Mouse (Mus musculus) layer of hippocampus, adult 9-11 months (tissue): ENCODE results near the gene Hoxc10.

Experiments used
- DNase-seq: peaks from one replicate; pipeline ENCODE4 v3.0.0; 2022

The Hoxc10 gene

DNA sequence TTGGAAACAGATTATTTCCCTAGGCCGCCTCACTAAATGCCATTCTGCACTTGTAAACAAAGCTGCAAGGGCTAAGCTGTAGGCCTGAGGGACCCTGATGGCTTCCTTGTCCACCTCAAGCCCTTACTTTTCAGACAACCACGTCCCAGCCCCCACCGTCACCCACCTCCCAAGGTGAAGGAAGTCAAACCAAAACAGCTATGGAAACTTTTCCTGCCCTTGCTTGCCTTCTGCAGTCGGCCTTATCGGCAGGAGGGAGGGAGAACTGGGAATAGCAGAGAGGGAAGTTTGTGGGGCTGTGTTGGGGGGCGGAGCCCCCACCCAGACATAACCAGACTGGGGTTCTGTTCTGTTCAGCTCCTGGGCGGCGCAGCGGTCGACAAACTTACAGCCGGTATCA lies 25.6 kb downstream of the Hoxc10 start:
- no peak for DNase-seq

DNA sequence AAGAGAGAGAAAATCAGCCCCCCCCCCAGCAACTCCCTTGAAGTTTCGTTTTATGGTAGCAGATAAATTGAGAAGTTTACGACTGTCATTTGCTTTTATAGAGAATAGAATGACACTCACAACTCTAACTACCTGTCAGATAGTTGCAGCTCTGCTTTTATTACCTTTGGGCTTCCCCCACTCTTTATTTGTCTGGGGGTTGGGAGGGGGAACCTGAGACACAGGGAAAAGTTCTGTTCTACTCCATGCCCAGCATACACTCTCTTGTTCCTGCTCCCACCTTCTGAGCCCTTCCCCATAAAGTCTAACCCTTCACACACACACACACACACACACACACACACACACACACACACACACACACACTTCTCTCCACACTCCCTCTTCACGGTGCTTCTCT lies 26.3 kb downstream of the Hoxc10 start:
- no peak for DNase-seq

DNA sequence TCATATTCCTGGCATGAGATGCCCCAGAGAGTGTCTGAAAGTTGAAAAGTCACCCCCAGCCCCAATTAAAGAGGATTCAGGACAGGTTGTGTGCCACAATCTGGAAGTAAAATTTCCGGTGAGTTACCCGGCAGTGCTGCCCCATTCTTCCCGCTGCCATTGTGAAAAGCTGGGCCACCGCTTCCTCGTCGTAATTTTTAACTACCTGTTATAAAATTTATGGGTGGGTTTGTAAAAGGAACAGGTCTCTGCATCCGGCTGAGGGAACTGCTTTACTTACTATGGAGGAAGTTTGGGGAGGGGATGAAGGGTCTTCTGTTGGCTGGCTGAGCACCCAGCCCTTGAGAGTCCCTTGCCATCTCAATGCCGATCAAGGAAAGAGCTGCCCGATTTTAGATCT lies 30.0 kb downstream of the Hoxc10 start:
- no peak for DNase-seq

DNA sequence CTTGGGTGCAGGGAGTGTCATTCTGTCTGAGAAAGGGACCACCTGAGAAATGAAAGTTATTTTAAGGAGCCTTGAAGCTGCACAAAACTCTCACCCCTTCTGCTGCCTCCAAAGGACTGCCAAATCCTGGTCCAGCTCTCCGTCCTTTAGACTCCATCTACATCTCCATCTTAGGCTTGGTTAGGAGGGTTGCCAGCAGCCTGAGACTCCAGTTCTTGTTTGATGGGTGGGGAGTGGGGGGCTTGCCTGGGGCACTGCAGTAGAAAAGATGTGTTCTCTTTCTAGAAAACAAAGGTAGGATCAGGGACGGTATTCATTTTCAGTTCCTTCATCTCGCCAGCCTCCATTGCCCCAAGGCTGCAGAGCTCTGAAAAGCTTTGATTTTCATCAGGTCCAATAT lies 30.8 kb downstream of the Hoxc10 start:
- DNase-seq = no peak

DNA sequence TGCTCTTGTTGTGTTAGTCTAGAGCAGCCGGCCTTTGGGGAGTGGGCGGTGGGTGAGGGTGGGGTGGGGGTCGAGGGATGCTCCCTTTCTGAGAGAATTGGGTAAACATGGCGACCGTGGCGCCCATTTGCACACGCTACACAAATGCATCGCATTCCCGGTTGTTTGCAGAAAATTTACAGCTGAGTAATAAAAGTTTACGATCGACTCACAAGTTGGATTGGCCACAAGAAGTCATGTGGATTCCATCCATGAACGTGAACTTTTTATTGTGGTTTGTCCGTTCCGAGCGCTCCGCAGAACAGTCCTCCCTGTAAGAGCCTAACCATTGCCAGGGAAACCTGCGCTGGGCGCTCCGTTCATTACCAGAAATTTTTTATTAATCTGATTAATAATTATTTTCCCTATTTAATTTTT lies 31.4 kb downstream of the Hoxc10 start, which contains the start of gene Hoxc6:
Hoxc6 (plus strand) TSS at position 319 of the 417 bp plus-strand sequence.
- no peak for DNase-seq

DNA sequence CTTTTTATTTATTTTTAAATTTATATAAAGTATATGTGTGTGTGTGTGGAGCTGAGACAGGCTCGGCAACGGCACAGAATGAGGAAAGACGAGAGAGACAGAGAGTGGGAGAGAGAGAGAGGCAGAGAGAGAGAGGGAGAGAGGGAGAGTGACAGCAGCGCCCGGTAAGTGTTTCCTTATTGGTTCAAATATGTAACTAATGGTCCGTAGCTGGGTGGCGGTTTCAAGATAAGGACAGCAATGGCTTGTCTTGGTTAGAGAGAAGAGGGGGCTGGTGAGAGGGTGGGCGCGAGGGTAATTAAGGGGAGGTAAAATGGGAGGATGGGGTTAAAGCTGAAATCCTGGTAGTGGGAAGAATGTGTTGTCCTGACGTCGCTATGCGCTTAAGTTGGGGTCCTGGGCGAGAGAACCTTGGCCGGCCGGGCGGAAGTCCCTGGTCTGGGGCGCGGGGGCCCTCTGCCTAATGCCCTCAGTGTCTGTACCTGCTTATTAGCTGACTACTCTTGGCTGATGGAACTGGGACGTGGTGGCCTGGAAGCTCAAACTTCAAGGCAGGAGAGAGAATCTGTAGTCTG lies 32.1 kb downstream of the Hoxc10 start:
- no peak for DNase-seq

DNA sequence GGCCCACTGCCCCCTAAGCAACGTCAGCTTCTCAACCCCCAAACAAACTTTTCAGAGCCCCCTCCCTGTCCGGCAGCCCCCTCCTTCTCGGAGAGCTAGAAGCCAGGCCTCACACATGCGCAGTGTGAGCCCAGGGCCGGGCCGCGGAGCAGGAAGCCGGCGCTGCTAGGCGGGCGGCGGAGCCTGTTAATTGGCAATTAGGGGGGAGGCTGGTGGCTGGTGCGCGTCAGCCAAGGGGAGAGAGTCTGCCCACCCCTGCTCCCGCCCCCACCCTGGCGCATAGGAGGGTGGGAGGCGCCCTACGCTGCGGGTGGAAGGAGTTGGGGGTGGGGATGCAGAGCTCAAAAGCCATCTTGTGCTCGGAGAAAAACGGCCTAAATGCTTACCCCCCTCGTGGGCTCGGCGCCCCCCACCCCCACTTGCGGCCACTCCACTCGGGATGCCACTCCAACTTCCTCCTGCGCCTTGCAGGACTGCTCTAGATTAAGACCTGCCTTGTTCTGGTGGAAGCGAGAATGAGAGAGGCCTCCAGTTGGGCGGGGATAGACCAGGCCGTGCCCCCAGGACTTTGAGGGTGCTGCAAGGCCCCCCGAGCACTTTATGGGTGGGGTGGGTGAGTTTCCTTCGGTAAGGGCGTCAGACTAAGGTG lies 32.7 kb downstream of the Hoxc10 start:
- DNase-seq = peak; percentile 14

DNA sequence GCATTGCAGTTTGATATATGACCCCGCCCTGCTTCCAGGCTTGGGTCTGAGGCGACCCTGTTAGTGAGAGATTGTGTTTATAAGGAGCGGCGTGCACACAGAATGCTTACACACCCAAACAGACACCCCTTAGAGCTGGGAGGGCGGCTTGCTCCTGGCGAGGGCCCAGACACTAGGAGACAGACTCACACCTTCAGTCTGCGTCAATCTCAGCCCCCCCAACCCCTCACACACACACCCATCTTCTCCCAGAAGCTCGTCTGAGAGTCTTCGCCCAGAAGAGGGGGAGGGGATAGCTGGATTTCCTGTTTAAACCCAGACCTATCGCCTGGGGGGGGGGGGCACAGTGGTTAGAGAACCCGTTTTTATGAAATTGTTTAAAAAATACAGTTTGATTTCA lies 33.4 kb downstream of the Hoxc10 start:
- no peak for DNase-seq

DNA sequence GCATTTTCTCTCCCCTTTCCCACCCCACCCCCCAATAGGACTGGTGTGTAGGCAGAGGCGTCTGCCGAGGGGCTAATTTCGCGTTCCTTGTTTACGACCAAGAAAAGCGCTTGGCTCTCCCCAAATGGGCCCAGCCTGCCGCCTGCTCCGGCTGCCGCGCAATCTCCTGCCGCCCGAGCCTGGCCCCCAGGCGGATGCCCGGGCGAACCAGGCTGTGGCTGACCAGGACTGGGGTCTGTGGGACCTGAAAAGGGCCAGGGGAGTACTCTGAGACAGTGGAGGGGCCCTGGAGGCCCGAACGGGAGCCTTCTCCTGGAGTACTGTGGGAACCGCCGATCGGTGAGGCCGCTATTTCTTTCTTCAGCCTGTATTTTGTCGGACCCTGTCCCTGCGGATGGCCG lies 33.9 kb downstream of the Hoxc10 start:
- no peak for DNase-seq

DNA sequence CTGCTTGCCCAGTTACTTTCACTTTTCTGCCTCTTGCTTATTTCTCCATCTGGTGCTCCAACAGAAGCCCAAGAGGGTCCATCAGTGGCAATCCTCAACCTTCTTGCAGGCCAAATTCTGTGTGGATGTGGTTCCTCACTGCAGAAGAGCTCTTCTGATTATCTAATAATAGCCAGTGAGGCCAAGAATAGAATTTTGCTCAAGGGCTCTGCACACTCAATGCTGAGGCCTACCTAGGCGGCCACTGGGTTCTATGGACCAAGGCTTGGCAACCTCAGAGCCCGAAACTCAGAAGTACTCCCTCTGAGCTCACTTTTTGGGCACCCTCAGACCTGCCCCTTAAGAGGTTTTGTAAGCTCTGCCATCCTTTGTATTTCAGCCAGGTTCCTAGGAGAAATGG lies 34.8 kb downstream of the Hoxc10 start:
- DNase-seq = no peak

DNA sequence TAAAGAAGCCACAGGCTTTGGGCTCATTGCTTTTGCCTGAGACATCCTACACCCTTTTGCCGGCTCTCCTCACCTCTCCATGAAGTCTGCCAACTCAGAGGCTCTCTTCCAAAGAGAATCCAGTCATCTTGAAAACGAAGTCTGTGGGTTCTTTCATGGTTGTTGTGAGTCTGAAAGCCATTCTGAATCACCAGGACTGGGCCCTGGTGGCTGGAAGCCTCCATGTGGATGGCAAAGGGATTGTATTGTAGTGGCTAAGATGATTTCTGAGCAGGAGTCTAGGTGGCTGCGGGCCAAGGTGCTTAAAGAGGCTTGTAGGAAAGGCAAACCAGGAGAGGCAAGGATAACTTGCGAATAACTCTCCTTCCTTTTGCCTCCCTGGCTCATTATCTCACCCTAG lies 35.6 kb downstream of the Hoxc10 start:
- DNase-seq = no peak

DNA sequence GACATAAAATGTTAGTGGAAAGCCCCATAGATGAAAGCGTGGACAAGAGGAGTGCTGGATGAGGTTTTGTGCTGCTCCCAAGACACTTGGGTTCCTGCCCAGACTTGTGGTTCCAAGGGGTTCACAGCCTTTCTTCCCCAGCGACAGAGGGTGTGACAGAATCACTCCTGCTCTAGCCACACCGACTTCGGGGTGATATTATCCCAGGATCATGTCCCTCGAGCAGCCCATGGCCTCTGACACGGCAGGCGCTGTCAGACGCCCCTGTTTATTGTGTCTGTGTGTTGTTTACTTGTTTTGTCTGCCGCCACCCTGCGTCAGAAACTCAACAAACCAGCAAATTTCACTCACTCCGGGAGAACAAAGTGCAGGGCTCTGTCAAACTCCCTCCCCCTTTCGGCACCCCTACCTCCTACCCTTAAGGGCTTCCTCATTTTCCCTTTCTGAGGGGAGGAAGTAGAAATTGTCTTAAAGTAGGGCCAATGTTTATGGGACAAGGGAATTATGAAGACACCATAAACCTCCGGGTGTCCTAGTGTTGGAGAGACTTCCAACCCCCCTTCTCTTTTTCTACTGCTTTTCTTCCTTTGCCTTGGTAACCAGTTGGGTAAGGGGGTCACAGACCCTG lies 36.3 kb downstream of the Hoxc10 start:
- DNase-seq = no peak

DNA sequence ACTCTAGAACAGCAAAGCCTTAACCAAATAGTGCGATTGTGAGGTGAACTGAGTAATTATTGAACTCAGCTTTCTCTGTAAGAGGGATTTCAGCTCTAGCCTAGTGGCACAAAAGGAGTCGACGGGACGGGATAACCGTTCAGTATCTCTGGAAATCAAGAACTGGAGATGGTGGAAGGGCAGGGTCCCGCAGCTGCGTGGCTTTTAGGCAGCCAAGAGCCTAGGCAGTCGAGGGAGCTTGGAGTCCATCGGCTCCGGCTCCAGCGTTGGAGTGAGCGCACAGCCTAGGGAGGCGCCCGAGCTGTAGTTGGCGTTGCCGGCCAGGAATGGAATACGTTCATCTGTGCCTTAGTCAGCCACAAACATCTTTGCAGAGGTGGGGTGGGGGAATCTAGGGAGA lies 38.7 kb downstream of the Hoxc10 start:
- no peak for DNase-seq

DNA sequence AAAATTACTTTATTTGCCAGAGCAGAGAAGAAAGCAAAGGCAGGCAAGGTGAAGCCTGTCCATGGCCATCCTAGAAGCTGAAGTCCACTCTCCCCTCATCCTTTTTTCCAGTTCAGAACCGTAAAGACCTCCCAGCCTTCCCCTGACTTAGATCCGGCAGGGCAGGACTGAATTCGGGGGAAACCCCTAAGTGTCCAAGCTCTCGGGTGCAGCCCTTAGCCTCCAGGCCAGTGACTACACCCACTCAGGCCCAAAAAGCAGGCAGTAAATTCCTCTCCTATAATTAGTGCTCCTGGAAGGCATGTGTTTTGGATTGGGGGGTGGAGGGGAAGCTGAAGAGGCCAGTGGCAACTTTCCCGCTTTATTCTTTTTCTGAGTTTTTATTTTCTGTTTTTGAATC lies 39.2 kb downstream of the Hoxc10 start:
- no peak for DNase-seq

DNA sequence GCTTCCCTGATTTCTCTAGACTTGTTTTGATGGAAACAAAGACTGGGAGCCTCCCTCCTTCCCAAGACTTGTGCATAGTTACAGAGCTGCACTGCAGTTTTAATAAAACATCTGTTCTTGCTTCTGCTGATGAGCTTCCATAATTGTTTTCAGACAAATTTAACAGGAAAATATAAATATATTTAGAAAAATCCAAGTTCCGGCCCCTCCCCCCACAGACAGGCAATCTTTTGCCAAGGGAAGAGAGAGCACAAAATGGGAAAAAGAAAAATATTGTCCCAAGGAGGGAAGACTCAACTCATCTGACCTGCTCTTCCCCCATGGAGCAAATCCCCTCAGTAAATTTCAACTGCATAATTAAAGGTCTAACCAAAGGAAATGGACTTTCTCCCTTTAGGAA lies 39.7 kb downstream of the Hoxc10 start:
- no peak for DNase-seq

DNA sequence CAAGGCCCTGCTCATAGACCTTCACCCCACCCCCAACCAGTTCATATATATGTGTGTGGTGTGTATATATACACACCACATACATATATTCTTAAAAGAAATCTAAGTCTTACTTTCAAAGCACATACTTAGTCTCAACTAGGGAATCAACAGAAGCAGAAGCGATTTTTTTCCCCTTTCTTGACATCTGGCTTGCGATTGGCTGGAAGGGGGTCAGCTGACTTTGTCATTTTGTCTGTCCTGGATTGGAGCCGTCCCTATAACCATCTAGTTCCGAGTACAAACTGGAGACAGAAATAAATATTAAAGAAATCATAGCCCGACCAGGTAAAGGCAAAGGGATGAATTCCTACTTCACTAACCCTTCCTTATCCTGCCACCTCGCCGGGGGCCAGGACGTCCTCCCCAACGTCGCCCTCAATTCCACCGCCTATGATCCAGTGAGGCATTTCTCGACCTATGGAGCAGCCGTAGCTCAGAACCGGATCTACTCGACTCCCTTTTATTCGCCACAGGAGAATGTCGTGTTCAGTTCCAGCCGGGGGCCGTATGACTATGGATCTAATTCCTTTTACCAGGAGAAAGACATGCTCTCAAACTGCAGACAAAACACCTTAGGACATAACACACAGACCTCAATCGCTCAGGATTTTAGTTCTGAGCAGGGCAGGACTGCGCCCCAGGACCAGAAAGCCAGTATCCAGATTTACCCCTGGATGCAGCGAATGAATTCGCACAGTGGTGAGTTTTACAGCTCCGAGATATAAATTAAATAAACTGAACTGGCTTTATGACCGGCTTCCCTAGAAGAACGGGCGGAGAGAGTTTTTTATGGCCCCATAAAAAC lies 42.9 kb downstream of the Hoxc10 start:
- DNase-seq = no peak

DNA sequence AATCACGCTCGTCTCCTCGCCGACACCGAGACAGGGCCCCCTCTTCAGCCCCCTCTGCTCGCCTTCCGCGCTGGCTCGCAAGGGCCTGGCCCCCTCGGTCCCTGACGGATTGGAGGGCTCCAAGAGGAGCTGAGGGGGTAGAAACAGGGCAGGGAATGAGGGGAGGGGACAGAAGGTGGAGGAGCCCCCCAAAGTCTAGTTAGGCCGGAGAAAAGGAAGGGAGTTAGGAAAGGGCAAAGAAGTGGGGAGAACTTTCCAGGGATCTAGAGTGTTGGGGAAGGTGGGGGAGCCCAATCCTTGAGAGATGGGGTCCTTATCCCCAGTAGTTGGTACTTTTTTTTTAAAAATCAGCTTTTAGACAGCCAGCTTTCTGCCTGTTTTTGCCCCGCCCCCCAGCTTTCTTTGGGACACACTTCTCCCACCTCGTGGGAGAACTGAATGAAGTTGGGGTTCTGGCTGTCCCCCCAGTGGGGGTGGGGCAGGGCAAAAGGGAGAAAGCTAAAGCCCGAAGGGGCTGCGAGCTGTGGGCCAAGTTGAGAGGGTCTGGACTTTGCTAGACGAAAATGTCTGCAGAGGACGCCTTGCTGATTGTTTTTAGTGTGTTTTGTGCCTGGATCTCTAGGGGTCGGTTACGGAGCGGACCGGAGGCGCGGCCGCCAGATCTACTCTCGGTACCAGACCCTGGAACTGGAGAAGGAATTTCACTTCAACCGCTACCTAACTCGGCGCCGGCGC lies 43.7 kb downstream of the Hoxc10 start:
- DNase-seq = no peak

DNA sequence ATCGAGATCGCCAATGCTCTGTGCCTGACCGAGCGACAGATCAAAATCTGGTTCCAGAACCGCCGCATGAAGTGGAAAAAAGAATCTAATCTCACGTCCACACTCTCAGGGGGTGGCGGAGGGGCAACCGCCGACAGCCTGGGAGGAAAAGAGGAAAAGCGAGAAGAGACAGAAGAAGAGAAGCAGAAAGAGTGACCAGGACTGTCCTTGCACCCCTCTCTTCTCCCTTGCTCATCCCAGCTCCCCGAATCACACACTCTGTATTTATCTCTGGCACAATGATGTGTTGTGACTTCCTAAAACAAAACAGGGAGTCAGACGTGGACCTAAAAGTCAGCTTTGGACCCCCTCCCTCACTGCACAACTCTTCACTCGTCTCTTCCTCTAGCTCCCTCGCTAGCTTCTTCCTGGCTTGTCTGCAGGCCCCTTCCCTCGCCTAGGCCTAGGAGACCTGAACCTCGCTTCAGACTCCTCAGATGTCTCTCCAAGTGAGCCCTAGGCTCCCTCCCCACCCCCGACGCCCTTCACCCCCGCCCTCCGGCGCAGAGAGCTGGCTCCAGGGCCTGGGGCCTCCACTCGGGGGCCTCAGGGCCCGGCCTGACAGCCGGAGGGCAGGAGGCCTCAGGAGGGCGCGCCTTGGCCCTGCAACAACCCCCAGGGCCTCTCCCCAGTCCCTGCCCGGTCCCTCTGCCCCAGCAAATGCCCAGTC lies 44.4 kb downstream of the Hoxc10 start:
- DNase-seq = no peak

DNA sequence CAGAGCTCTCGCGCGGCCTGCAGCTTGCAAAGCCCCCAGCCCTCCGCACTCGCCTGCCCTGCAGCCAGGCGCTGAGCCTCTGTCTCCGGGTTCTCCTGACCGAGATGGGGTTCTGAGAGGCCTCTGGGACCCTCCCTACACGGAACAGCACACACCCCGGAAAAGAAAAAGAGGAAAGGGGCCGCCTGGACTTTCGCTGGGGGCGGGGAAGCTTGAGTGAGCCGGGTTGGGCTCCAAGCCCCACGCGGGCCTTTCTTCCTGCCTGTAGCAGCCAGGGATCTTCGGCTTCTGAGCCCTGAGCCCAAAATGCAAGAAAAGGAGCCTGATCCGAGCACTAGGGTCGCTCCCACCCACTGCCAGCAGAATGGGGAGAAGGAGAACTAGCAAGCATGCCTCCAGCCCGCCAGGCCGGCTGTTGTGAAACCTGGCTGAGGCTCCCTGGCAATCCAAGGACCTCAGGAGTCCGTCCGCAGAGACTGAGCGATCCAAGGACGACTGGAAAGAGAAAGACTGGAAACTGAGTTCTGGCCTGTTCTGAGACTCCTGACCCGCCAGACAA lies 45.4 kb downstream of the Hoxc10 start:
- no peak for DNase-seq

DNA sequence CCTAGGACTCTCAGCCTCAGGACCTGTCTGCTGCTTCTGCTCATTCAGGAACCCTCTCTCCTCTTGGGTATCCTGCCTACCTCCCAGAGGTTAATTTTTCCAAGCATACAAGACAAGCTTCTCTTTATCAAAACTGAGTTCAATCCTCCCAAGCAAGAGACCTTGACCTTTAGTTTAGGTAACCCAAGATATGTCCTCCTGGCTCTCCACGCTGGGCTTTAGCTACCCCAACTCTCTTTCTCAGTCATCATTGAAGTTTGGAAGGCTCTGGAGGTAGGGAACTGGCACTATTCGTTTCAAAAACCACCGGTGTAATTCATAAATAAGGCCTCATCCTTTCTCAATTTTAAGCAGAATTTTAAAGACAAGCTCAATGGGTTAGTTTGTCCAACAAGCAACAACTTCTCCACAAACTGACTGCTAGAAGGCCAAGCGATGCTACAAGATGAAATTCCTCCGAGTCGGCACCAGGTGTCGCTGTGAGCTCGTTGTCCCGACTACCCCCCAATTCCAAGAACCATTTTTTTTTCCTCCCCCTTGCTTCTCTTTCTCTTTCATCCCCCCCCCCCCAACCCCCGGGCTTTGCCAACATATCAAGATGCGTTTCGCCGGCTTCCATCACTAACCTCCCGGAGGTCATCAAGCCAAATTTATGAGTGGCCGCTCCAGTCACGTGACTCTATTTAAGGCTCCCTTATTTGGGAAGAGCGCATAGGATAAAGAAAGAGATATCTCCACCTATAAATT lies 46.8 kb downstream of the Hoxc10 start:
- peak; percentile 10 for DNase-seq
